Mouse (Mus musculus) CH12.LX (cell line): ENCODE measurements around the gene Coasy. TPM values are rescaled to one million over a fixed set of nuclear protein-coding genes. Genes with fewer than 3 reads are reported as not detected.

Experiments
- DNase-seq: peaks from one replicate; pipeline ENCODE4 v3.0.0-alpha.2; 2013; ENCODE audit errors: extremely low read depth
- H3K27ac ChIP-seq: 2 replicates; pipeline ENCODE4 v1.5.1; 2012; ENCODE audit warnings: low read depth, mild to moderate bottlenecking, control low read depth, moderate library complexity; ENCODE audit not compliant: insufficient read depth
- H3K27me3 ChIP-seq: replicated peaks from 2 replicates; pipeline ENCODE3; 2012; ENCODE audit warnings: inconsistent platforms
- H3K36me3 ChIP-seq, 2 experiments: replicated peaks in 1 of 2; 2 replicates each; pipeline versions ENCODE3 to v1.6.1; 2012; ENCODE audit warnings: inconsistent platforms in 1 of 2, low read length in 1 of 2, mild to moderate bottlenecking in 1 of 2, mixed read lengths in 1 of 2, moderate library complexity in 1 of 2; ENCODE audit not compliant: control insufficient read depth in 1 of 2, insufficient read depth in 1 of 2
- H3K4me1 ChIP-seq, 2 experiments: 2 replicates each; pipeline ENCODE4 v1.6.1; 2012; ENCODE audit warnings: inconsistent platforms in 1 of 2, moderate library complexity in 1 of 2; ENCODE audit not compliant: insufficient read depth in 2 of 2, control insufficient read depth in 1 of 2
- H3K4me2 ChIP-seq: 2 replicates; pipeline ENCODE4 v1.6.1; 2012; ENCODE audit warnings: low read depth, mild to moderate bottlenecking, control low read depth; ENCODE audit not compliant: poor library complexity, insufficient read depth, severe bottlenecking
- H3K4me3 ChIP-seq, 3 experiments: fragments of 150-350 bp in 1 of 3; sonication (generic) in 1 of 3; replicated peaks in 1 of 3; 2 replicates each; pipeline versions ENCODE3 to v1.5.1; 2011 to 2012; ENCODE audit warnings: low read depth in 2 of 3, low read length in 2 of 3, mild to moderate bottlenecking in 2 of 3, moderate library complexity in 2 of 3, control low read depth in 1 of 3, improper control_type of control experiment in 1 of 3, inconsistent platforms in 1 of 3, mixed read lengths in 1 of 3; ENCODE audit not compliant: poor library complexity in 1 of 3
- H3K79me2 ChIP-seq: replicated peaks from 2 replicates; pipeline ENCODE4 v1.6.1; 2012; ENCODE audit warnings: mild to moderate bottlenecking, moderate library complexity; ENCODE audit not compliant: control insufficient read depth, poor library complexity, insufficient read depth, severe bottlenecking; ENCODE audit errors: extremely low read depth
- H3K9ac ChIP-seq: 2 replicates; pipeline ENCODE4 v1.6.1; 2012; ENCODE audit warnings: low read depth, mild to moderate bottlenecking, control low read depth, moderate library complexity; ENCODE audit not compliant: insufficient read depth
- H3K9me3 ChIP-seq: replicated peaks from 2 replicates; pipeline ENCODE3; 2012; ENCODE audit warnings: low read length, inconsistent platforms, mixed read lengths
- BHLHE40 ChIP-seq: IDR thresholded peaks from 2 replicates; pipeline ENCODE4 v1.6.1; 2011; ENCODE audit warnings: mild to moderate bottlenecking, low read depth, low read length, improper control_type of control experiment
- CHD2 ChIP-seq: IDR thresholded peaks from 2 replicates; pipeline ENCODE4 v1.6.1; 2011; ENCODE audit warnings: low read length, improper control_type of control experiment
- EP300 ChIP-seq: IDR thresholded peaks from 2 replicates; pipeline ENCODE4 v1.6.1; 2011; ENCODE audit warnings: low read length, improper control_type of control experiment
- ETS1 ChIP-seq: conservative IDR thresholded peaks from 2 replicates; pipeline ENCODE4 v1.6.1; 2012; ENCODE audit warnings: low read depth, mild to moderate bottlenecking, inconsistent platforms, low read length, improper control_type of control experiment, moderate library complexity
- HCFC1 ChIP-seq: IDR thresholded peaks from 2 replicates; pipeline ENCODE4 v1.6.1; 2012; ENCODE audit warnings: low read depth, mild to moderate bottlenecking, inconsistent platforms, low read length, improper control_type of control experiment
- IRF4 ChIP-seq: IDR thresholded peaks from 2 replicates; pipeline ENCODE4 v1.6.1; 2014; ENCODE audit warnings: low read depth, mild to moderate bottlenecking, inconsistent platforms, low read length, improper control_type of control experiment
- JUND ChIP-seq: conservative IDR thresholded peaks from 2 replicates; pipeline ENCODE4 v1.6.1; 2011; ENCODE audit warnings: low read depth, low read length, improper control_type of control experiment
- KAT2A ChIP-seq: IDR thresholded peaks from 2 replicates; pipeline ENCODE4 v1.6.1; 2012; ENCODE audit warnings: low read length, improper control_type of control experiment, inconsistent platforms; ENCODE audit not compliant: insufficient replicate concordance
- MAFK ChIP-seq: IDR thresholded peaks from 2 replicates; pipeline ENCODE4 v1.6.1; 2011; ENCODE audit warnings: low read length, improper control_type of control experiment; ENCODE audit not compliant: insufficient replicate concordance
- MAX ChIP-seq: IDR thresholded peaks from 2 replicates; pipeline ENCODE4 v1.6.1; 2011; ENCODE audit warnings: low read length, improper control_type of control experiment
- MAZ ChIP-seq: IDR thresholded peaks from 2 replicates; pipeline ENCODE4 v1.6.1; 2012; ENCODE audit warnings: low read depth, mild to moderate bottlenecking, inconsistent platforms, low read length, improper control_type of control experiment, moderate library complexity
- MEF2A ChIP-seq: IDR thresholded peaks from 2 replicates; pipeline ENCODE4 v1.6.1; 2014; ENCODE audit warnings: low read depth, mild to moderate bottlenecking, inconsistent platforms, low read length, improper control_type of control experiment, borderline replicate concordance
- MXI1 ChIP-seq: IDR thresholded peaks from 2 replicates; pipeline ENCODE4 v1.6.1; 2011; ENCODE audit warnings: mild to moderate bottlenecking, low read depth, low read length, improper control_type of control experiment
- MYC ChIP-seq: IDR thresholded peaks from 2 replicates; pipeline ENCODE4 v1.6.1; 2011; ENCODE audit warnings: low read depth, mild to moderate bottlenecking, improper control_type of control experiment, low read length
- NELFE ChIP-seq: IDR thresholded peaks from 2 replicates; pipeline ENCODE4 v1.6.1; 2011; ENCODE audit warnings: low read depth, low read length, improper control_type of control experiment
- PAX5 ChIP-seq: IDR thresholded peaks from 2 replicates; pipeline ENCODE4 v1.6.1; 2012; ENCODE audit warnings: low read length, inconsistent platforms, mixed read lengths
- POLR2A ChIP-seq: IDR thresholded peaks from 2 replicates; pipeline ENCODE4 v1.6.1; 2011; ENCODE audit warnings: low read depth, mild to moderate bottlenecking, improper control_type of control experiment, low read length
- RAD21 ChIP-seq: IDR thresholded peaks from 2 replicates; pipeline ENCODE4 v1.6.1; 2011; ENCODE audit warnings: low read depth, mild to moderate bottlenecking, low read length, improper control_type of control experiment, moderate library complexity
- SIN3A ChIP-seq: IDR thresholded peaks from 2 replicates; pipeline ENCODE4 v1.6.1; 2012; ENCODE audit warnings: low read length, improper control_type of control experiment, inconsistent platforms
- TBP ChIP-seq: conservative IDR thresholded peaks from 2 replicates; pipeline ENCODE4 v1.6.1; 2011; ENCODE audit warnings: low read depth, low read length, improper control_type of control experiment
- TCF12 ChIP-seq: IDR thresholded peaks from 2 replicates; pipeline ENCODE4 v1.6.1; 2014; ENCODE audit warnings: low read depth, mild to moderate bottlenecking, inconsistent platforms, low read length, improper control_type of control experiment
- UBTF ChIP-seq: IDR thresholded peaks from 2 replicates; pipeline ENCODE4 v1.6.1; 2012; ENCODE audit warnings: low read depth, mild to moderate bottlenecking, inconsistent platforms, low read length, improper control_type of control experiment, moderate library complexity
- USF1 ChIP-seq: IDR thresholded peaks from 2 replicates; pipeline ENCODE4 v1.6.1; 2014; ENCODE audit warnings: low read depth, mild to moderate bottlenecking, inconsistent platforms, low read length, improper control_type of control experiment
- ZC3H11A ChIP-seq: IDR thresholded peaks from 2 replicates; pipeline ENCODE4 v1.6.1; 2012; ENCODE audit warnings: low read depth, mild to moderate bottlenecking, inconsistent platforms, low read length, improper control_type of control experiment
- ZKSCAN1 ChIP-seq: IDR thresholded peaks from 2 replicates; pipeline ENCODE4 v1.6.1; 2012; ENCODE audit warnings: low read depth, inconsistent platforms, low read length, improper control_type of control experiment, borderline replicate concordance
- ZNF384 ChIP-seq: IDR thresholded peaks from 2 replicates; pipeline ENCODE4 v1.6.1; 2012; ENCODE audit warnings: low read depth, low read length, improper control_type of control experiment, inconsistent platforms
- dilution Hi-C: fragments of 300-500 bp; cut with MboI; formaldehyde crosslinking; loops from 2 replicates; pipeline ENCODE4 v1.14.3; 2020; ENCODE audit warnings: low sequenced_read_pairs; ENCODE audit not compliant: extremely low pct_unique_long_range_greater_than_20kb, extremely low pct_ligation_motif_present
- in situ Hi-C: fragments of 300-500 bp; cut with MboI; formaldehyde crosslinking; loops from 3 replicates; pipeline ENCODE4 v1.14.3; 2019; ENCODE audit warnings: low sequenced_read_pairs, low pct_ligation_motif_present, low pct_unique_long_range_greater_than_20kb, mixed read lengths
- polyA plus RNA-seq: library from polyadenylated mRNA; unstranded; fragments of >175 nt; gene quantifications from 2 replicates; pipeline ENCODE4 v1.2.1, GENCODE M21; 2012; ENCODE audit warnings: low read depth; ENCODE audit not compliant: insufficient read length
- total RNA-seq, 2 experiments: library from RNA; depleted of rRNA; stranded (reverse); fragments of 300-350 nt in 1 of 2; fragments of >200 nt in 1 of 2; gene quantifications; 2 replicates each; pipeline ENCODE4 v1.2.3; 2012 to 2014

Coasy gene
- total and polyA plus RNA-seq, 3 experiments, result 60.4 to 78.9 (median 63.4) TPM

- TF ChIP-seq KAT2A (no peak), USF1 (no peak), ZC3H11A (no peak), MEF2A (peak; percentile 90), SIN3A (peak; percentile 60; the same call in 1 of the 2 replicates), HCFC1 (no peak), CHD2 (peak; percentile 46; the same call in 1 of the 2 replicates), MAZ (peak; percentile 53; the same call in 1 of the 2 replicates), NELFE (peak; percentile 23; the same call in 1 of the 2 replicates)
- TF ChIP-seq, all 38 proteins: peak for 15
These were observed 29.8 kb downstream of the Coasy start (continued) for GRCm38 (mm10) chr11:101112186-101112585.

GRCm38 (mm10) chr11:101115564-101115963 is 33.2 kb downstream of the Coasy start:
- no peak overlapping the region for H3K4me3 ChIP-seq
- peak; percentile 77 for DNase-seq
- H3K36me3 ChIP-seq, result peaks cover 4 to 43% of the 10 kb centered on the region in 2 experiments
- H3K79me2 ChIP-seq, result peaks cover 85% of the 10 kb centered on the region
- H3K9ac ChIP-seq, result no peak overlapping the region; the same call in 1 of the 2 replicates
- dilution Hi-C loops, result no loop called here
- H3K9me3 ChIP-seq, result peaks cover 13% of the 10 kb centered on the region
- in situ Hi-C loops, result no loop called here
- H3K4me2 ChIP-seq, result peak overlapping the region; percentile 53
- H3K27me3 ChIP-seq, result no peaks in the 10 kb centered on the region
- H3K27ac ChIP-seq, result peak overlapping the region; percentile 49
- H3K4me1 ChIP-seq, result peaks cover 20 to 70% of the 10 kb centered on the region in 2 experiments
- TF ChIP-seq MAZ (0 out of 2 replicates have a peak, but pooled peaks have one; percentile 34), MAFK (peak; percentile 19; the same call in 1 of the 2 replicates), ZKSCAN1 (no peak), TCF12 (peak; percentile 78), MAX (no peak), MEF2A (peak; percentile 71), MXI1 (peak; percentile 70; the same call in 1 of the 2 replicates), PAX5 (no peak), EP300 (peak; percentile 95), ETS1 (peak; percentile 99), JUND (0 out of 2 replicates have a peak, but pooled peaks have one; percentile 34), RAD21 (no peak), UBTF (no peak), MYC (peak; percentile 39), ZNF384 (peak; percentile 86), POLR2A (no peak), USF1 (peak; percentile 38; the same call in 1 of the 2 replicates), BHLHE40 (peak; percentile 98), TBP (0 out of 2 replicates have a peak, but pooled peaks have one; percentile 10), IRF4 (peak; percentile 99), SIN3A (peak; percentile 99)
